Mouse (Mus musculus) kidney, postnatal 0 days (tissue): ENCODE results near the gene Arhgef19. TPM values are rescaled to one million over a fixed set of nuclear protein-coding genes. Genes with fewer than 3 reads are reported as not detected.

Source experiments
- ATAC-seq: fragments of 200-750 bp; cut with Nextera tagmentation; replicated peaks from 2 replicates; pipeline ENCODE4 v1.8.0; 2017; ENCODE audit warnings: low read depth, moderate number of reproducible peaks, moderate TSS enrichment, moderate library complexity; ENCODE audit not compliant: low FRiP score
- DNase-seq: peaks from one replicate; pipeline ENCODE4 v3.0.0-alpha.2; 2016; ENCODE audit warnings: low spot score
- H3K27ac ChIP-seq: fragments of 300-500 bp; sonication (generic); 2 replicates; pipeline ENCODE4 v1.5.1; 2014; ENCODE audit warnings: mild to moderate bottlenecking
- H3K27me3 ChIP-seq: fragments of 300-500 bp; sonication (generic); 2 replicates; pipeline ENCODE4 v1.6.1; 2014; ENCODE audit warnings: low read length, mixed read lengths; ENCODE audit not compliant: insufficient read depth
- H3K36me3 ChIP-seq: fragments of 300-500 bp; sonication (generic); 2 replicates; pipeline ENCODE4 v1.6.1; 2014; ENCODE audit warnings: low read length, mixed read lengths; ENCODE audit not compliant: insufficient read depth
- H3K4me1 ChIP-seq: fragments of 300-500 bp; sonication (generic); replicated peaks from 2 replicates; pipeline ENCODE4 v1.6.1; 2014; ENCODE audit warnings: antibody characterized with exemption, low read length, mixed read lengths; ENCODE audit not compliant: insufficient read depth
- H3K4me2 ChIP-seq: fragments of 300-500 bp; sonication (generic); 2 replicates; pipeline ENCODE4 v1.6.1; 2014; ENCODE audit warnings: mild to moderate bottlenecking, low read length, moderate library complexity, mixed read lengths
- H3K4me3 ChIP-seq: fragments of 300-500 bp; sonication (generic); replicated peaks from 2 replicates; pipeline ENCODE4 v1.5.1; 2014; ENCODE audit warnings: low read depth, low read length
- H3K9ac ChIP-seq: fragments of 300-500 bp; sonication (generic); 2 replicates; pipeline ENCODE4 v1.6.1; 2014; ENCODE audit warnings: low read depth, low read length
- H3K9me3 ChIP-seq: fragments of 300-500 bp; sonication (generic); replicated peaks from 2 replicates; pipeline ENCODE4 v1.6.1; 2016; ENCODE audit warnings: low read length, inconsistent platforms, mixed read lengths
- CTCF ChIP-seq: IDR thresholded peaks from 2 replicates; pipeline ENCODE4 v1.5.1; 2016; ENCODE audit warnings: antibody characterized with exemption, low read depth, mild to moderate bottlenecking, moderate library complexity
- WGBS: fragments of 180-500 bp; shearing (Covaris S2); extraction: QIAGEN DNeasy Blood & Tissue Kit; methylation state at CpG from one replicate; pipeline ENCODE4 v1.1.7; 2014; 5-methylcytosine and 5-hydroxymethylcytosine counted together
- polyA plus RNA-seq: library from polyadenylated mRNA; unstranded; fragments of >200 nt; fragmentation: Nextera tagmentation; extraction: Ambion mirVana; gene quantifications from 2 replicates; pipeline ENCODE4 v1.2.1, GENCODE M21; 2015

The Arhgef19 gene
- polyA plus RNA-seq, 1 experiment from 2014 or later = 5.7 TPM

DNA sequence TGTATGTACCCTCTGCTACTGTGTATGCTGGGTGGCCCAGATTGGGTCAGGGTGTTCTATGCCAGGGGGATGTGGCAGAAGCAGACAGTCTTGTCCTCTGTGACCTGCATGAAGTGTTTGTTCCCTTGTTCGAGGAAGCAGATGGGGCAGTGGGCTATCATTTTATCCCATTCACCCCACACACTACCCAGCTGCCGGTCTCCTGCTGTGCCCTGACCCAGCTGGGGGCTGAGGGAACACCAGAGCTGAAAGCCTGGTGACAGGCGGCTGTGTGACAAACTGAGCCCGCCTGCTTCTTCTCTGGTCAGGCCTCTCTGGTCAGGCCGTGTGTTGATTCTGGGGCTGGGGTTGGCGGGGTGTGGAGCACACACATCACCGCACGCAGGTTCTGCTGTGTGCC lies 66.8 kb downstream of the Arhgef19 start:
- Histone ChIP-seq H3K9ac (no peak overlapping the region), H3K9me3 (no peaks in the 10 kb centered on the region), H3K27ac (0 out of 2 replicates have a peak overlapping the region, but pooled peaks have one; percentile 2), H3K4me1 (peaks cover 40% of the 10 kb centered on the region), H3K36me3 (peaks cover 12% of the 10 kb centered on the region; the same call in 1 of the 2 replicates), H3K4me3 (no peak overlapping the region), H3K27me3 (no peaks in the 10 kb centered on the region), H3K4me2 (no peak overlapping the region)
- DNase-seq (no peak), ATAC-seq (no peak)
- WGBS = 39% methylated on average over 8 of the region's 8 CpGs
- TF ChIP-seq CTCF = no peak

Other genes with a start within 250 kb of the Arhgef19 start
- 330 and 339 TPM in 2 replicates for gene Mfap2, start 229.1 kb upstream of the Arhgef19 start, polyA plus RNA-seq
- gene Crocc, start 178.9 kb upstream of the Arhgef19 start, polyA plus RNA-seq = 5.9 and 7.8 TPM in 2 replicates
- 87.6 and 93.1 TPM in 2 replicates for gene Necap2, start 161.1 kb upstream of the Arhgef19 start, polyA plus RNA-seq
- gene Spata21, start 151.2 kb upstream of the Arhgef19 start, polyA plus RNA-seq = 0.54 and 0.55 TPM in 2 replicates
- 38.0 and 40.4 TPM in 2 replicates for gene Szrd1, start 99.7 kb upstream of the Arhgef19 start, polyA plus RNA-seq
- gene Fbxo42, start 91.6 kb upstream of the Arhgef19 start, polyA plus RNA-seq = 14.6 and 16.1 TPM in 2 replicates
- gene Rsg1, start 25.5 kb upstream of the Arhgef19 start, polyA plus RNA-seq = 2.7 and 3.1 TPM in 2 replicates
- gene Epha2, start 61.7 kb downstream of the Arhgef19 start, polyA plus RNA-seq = 5.6 and 5.8 TPM in 2 replicates
- 2.8 and 3.1 TPM in 2 replicates for gene Fam131c, start 128.7 kb downstream of the Arhgef19 start, polyA plus RNA-seq
- gene Clcnka, start 159.2 kb downstream of the Arhgef19 start, polyA plus RNA-seq = 57.7 and 58.1 TPM in 2 replicates
- gene Clcnkb, start 176.5 kb downstream of the Arhgef19 start, polyA plus RNA-seq = 155 and 161 TPM in 2 replicates
- 0.29 and 0.41 TPM in 2 replicates for gene Hspb7, start 181.3 kb downstream of the Arhgef19 start, polyA plus RNA-seq
- 0.41 and 0.47 TPM in 2 replicates for gene Srarp, start 196.6 kb downstream of the Arhgef19 start, polyA plus RNA-seq
- gene Zbtb17, start 205.2 kb downstream of the Arhgef19 start, polyA plus RNA-seq = 24.6 and 26.4 TPM in 2 replicates